32 mouse cellular contexts compared by ENCODE assay signal in genomic region chr5:29410854-29411253, GRCm38 (mm10).
"Had no signal": no experiment of that assay in that cellular context is flagged by ENCODE, and none has a peak within 500 bp of the region (broad histone marks: within the 10 kb centered on the region; RNA-seq: fewer than 3 reads in every experiment).

No protein-coding gene starts in this region.

- DNase-seq: heart, postnatal 10 days; heart, postnatal 14 days; heart, postnatal 36 days; heart, postnatal 4 days; kidney, adult 11 months; kidney, adult 18-20 months; kidney, adult 2 months; kidney, adult 8-10 months; kidney, adult 9 months; kidney, postnatal 10 days; kidney, postnatal 14 days; kidney, postnatal 25 days; kidney, postnatal 36 days; kidney, postnatal 4 days; layer of hippocampus, adult 9-11 months; layer of hippocampus, postnatal 36 days had no signal

- H3K9ac ChIP-seq: heart, embryonic 12.5 days; heart, embryonic 13.5 days; heart, embryonic 15.5 days; hindbrain, embryonic 12.5 days; hindbrain, embryonic 13.5 days; hindbrain, embryonic 14.5 days; hindbrain, embryonic 15.5 days; kidney, embryonic 15.5 days had no signal

- H3K36me3 ChIP-seq: heart, embryonic 12.5 days; heart, embryonic 13.5 days; heart, embryonic 15.5 days; hindbrain, embryonic 10.5 days; hindbrain, embryonic 12.5 days; hindbrain, embryonic 13.5 days; hindbrain, embryonic 15.5 days; kidney, embryonic 15.5 days had no signal

- H3K27ac ChIP-seq: heart, embryonic 13.5 days; heart, embryonic 15.5 days; hindbrain, embryonic 10.5 days; hindbrain, embryonic 12.5 days; hindbrain, embryonic 13.5 days; hindbrain, embryonic 14.5 days; hindbrain, embryonic 15.5 days; hindbrain, postnatal 0 days; kidney, embryonic 15.5 days; kidney, postnatal 0 days; layer of hippocampus, adult 2 months; left cerebral cortex, adult 2 months had no signal

- H3K4me1 ChIP-seq: heart, embryonic 12.5 days; heart, embryonic 13.5 days; heart, embryonic 15.5 days; hindbrain, embryonic 10.5 days; hindbrain, embryonic 12.5 days; hindbrain, embryonic 13.5 days; hindbrain, embryonic 15.5 days; kidney, embryonic 15.5 days had no signal

- H3K4me2 ChIP-seq: heart, embryonic 11.5 days; heart, embryonic 12.5 days; heart, embryonic 13.5 days; heart, embryonic 15.5 days; hindbrain, embryonic 12.5 days; hindbrain, embryonic 13.5 days; hindbrain, embryonic 14.5 days; hindbrain, embryonic 15.5 days; kidney, embryonic 15.5 days had no signal

- H3K9me3 ChIP-seq: heart, embryonic 12.5 days; heart, embryonic 13.5 days; heart, embryonic 15.5 days; hindbrain, embryonic 10.5 days; hindbrain, embryonic 12.5 days; hindbrain, embryonic 13.5 days; hindbrain, embryonic 15.5 days; kidney, embryonic 15.5 days had no signal

- H3K4me3 ChIP-seq: heart, embryonic 12.5 days; heart, embryonic 13.5 days; heart, embryonic 15.5 days; hindbrain, embryonic 10.5 days; hindbrain, embryonic 12.5 days; hindbrain, embryonic 13.5 days; hindbrain, embryonic 15.5 days; kidney, embryonic 15.5 days; layer of hippocampus, adult 2 months; left cerebral cortex, adult 2 months had no signal

- ATAC-seq: hindbrain, embryonic 16.5 days; hindbrain, postnatal 0 days; inflammation-experienced regulatory T-cells, adult 6 months had no signal

- H3K27me3 ChIP-seq: heart, embryonic 12.5 days; heart, embryonic 15.5 days; hindbrain, embryonic 12.5 days; hindbrain, embryonic 15.5 days; kidney, embryonic 15.5 days had no signal
